Mouse (Mus musculus): Measurements from ENCODE around the gene Pald1. TPM values are rescaled to one million over a fixed set of nuclear protein-coding genes. Genes with fewer than 3 reads are reported as not detected.

The Pald1 gene
- total RNA-seq, 2 experiments from 2014 or later, result 16.1 to 21.9 TPM

Other genes starting within 250 kb of the Pald1 start
- gene Sgpl1, start 235.8 kb downstream of the Pald1 start, total RNA-seq (2021), result 10 to 100 TPM; 14.8 to 15.1 TPM
- not detected for gene Tbata, start 211.6 kb downstream of the Pald1 start, total RNA-seq (2021)
- gene Adamts14, start 110.1 kb downstream of the Pald1 start, total RNA-seq (2021), result 1 to 10 TPM; 1.6 to 2.4 TPM
- gene Prf1, start 85.7 kb downstream of the Pald1 start, total RNA-seq (2021), result not detected
- gene Nodal, start 34.4 kb upstream of the Pald1 start, total RNA-seq (2021), result under 1 TPM in 1 of 2 experiments, not detected in 1; 0.10 TPM
- gene Eif4ebp2, start 69.1 kb upstream of the Pald1 start, total RNA-seq (2021), result 10 to 100 TPM; 71.4 to 75.2 TPM
- gene Lrrc20, start 92.3 kb upstream of the Pald1 start, total RNA-seq (2021), result 10 to 100 TPM; 30.1 to 31.3 TPM
- not detected for gene Npffr1, start 212.0 kb upstream of the Pald1 start, total RNA-seq (2021)